Mouse (Mus musculus) small intestine, adult 2 months (tissue): ENCODE data around the gene Igfbp7. TPM values are rescaled to one million over a fixed set of nuclear protein-coding genes. Genes with fewer than 3 reads are reported as not detected.

Experiments used
- H3K27ac ChIP-seq: fragments of 200-500 bp; 2 replicates; pipeline ENCODE4 v1.5.1; 2012; ENCODE audit warnings: low read depth, low read length, control low read depth, inconsistent platforms; ENCODE audit not compliant: insufficient read depth
- H3K27me3 ChIP-seq: fragments of 200-500 bp; 2 replicates; pipeline ENCODE4 v1.6.1; 2012; ENCODE audit warnings: mild to moderate bottlenecking, moderate library complexity, low read length, inconsistent platforms; ENCODE audit not compliant: control insufficient read depth, insufficient read depth
- H3K36me3 ChIP-seq: fragments of 200-500 bp; 2 replicates; pipeline ENCODE4 v1.6.1; 2012; ENCODE audit warnings: mild to moderate bottlenecking, low read length, control low read depth, inconsistent platforms; ENCODE audit not compliant: control insufficient read depth, insufficient read depth
- H3K4me1 ChIP-seq: fragments of 200-500 bp; 2 replicates; pipeline ENCODE4 v1.6.1; 2012; ENCODE audit warnings: low read length, inconsistent platforms, mixed read lengths; ENCODE audit not compliant: control insufficient read depth, insufficient read depth, insufficient read length
- H3K4me3 ChIP-seq: fragments of 200-500 bp; 2 replicates; pipeline ENCODE4 v1.5.1; 2012; ENCODE audit warnings: low read depth, mild to moderate bottlenecking, control low read depth, inconsistent platforms, low read length, moderate library complexity
- CTCF ChIP-seq: fragments of 200-500 bp; IDR thresholded peaks from 2 replicates; pipeline ENCODE4 v1.5.1; 2012; ENCODE audit warnings: low read depth, mild to moderate bottlenecking, control low read depth, inconsistent platforms, low read length, moderate library complexity, mixed read lengths; ENCODE audit not compliant: insufficient replicate concordance, insufficient read length; ENCODE audit errors: extremely low read depth
- POLR2A ChIP-seq: fragments of 200-500 bp; IDR thresholded peaks from 2 replicates; pipeline ENCODE4 v1.6.1; 2012; ENCODE audit warnings: low read depth, mild to moderate bottlenecking, control low read depth, inconsistent platforms, low read length, moderate library complexity
- WGBS: fragments of 180-500 bp; shearing (Covaris S2); methylation state at CpG from one replicate; pipeline ENCODE4 v1.1.7; 2018; 5-methylcytosine and 5-hydroxymethylcytosine counted together
- polyA plus RNA-seq: library from polyadenylated mRNA; depleted of rRNA; stranded (reverse); fragments of >200 nt; gene quantifications from 2 replicates; pipeline ENCODE4 v1.2.3, GENCODE M21; 2012

Igfbp7 gene
- polyA plus RNA-seq, 1 experiment: 1,449 TPM

DNA sequence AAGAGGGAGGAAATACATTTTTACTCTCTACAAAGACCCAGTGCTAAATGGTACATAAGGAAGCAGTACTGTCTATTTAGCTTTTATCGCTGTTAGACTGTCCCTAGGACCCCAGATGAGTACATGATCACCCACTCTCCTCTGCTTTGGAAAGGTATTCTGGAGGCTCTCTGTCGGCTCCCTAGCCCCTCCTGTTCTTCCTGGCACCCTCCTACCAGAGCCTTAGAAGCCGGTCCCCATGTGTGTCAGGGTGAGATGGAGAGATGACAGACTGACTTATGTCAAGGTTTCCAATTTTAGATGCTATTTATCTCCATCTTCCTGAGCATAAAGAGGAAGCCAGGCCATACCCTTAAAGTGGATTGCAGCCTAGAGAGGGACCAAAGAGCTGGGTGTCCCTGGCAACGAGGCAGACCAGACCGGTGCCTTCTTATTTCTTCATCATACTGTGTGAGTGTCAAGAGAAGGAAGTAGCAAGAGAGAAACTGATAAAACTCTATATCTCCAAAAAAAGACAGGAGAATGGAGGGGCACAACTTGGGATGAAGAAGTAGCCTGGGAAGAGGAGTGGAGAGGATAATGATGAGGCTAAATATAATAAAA, 2.3 kb downstream of the Igfbp7 start:
- TF ChIP-seq CTCF (no peak), POLR2A (no peak)
- WGBS: 51% methylated on average over 5 of the region's 5 CpGs
- H3K27ac ChIP-seq: peak overlapping the region; percentile 70
- H3K36me3 ChIP-seq: no peaks in the 10 kb centered on the region
- H3K4me3 ChIP-seq: peak overlapping the region; percentile 30; the same call in 1 of the 2 replicates
- peaks cover 14% of the 10 kb centered on the region; the same call in 1 of the 2 replicates for H3K27me3 ChIP-seq
- H3K4me1 ChIP-seq: no peaks in the 10 kb centered on the region; the same call in 1 of the 2 replicates

DNA sequence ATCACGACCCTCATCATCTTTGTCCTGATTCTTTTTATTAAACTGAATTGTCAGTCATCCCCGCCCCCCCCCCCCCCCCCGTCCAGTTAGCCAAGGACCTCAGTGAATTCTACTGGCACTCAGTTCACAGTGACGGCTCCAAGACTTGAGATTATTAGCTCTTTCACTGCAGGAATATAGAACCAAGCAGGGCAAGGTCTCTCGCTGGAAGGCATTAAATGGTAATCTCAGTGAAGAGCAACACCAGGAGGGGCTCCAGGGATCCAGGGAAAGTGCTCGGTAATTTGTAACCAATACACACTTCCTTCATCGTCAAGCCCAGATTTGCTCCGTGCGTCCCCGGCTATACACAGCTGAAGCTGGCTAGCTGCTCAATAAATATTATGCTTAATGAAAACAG, 2.9 kb downstream of the Igfbp7 start:
- WGBS: 53% methylated on average over 10 of the region's 10 CpGs
- no peaks in the 10 kb centered on the region for H3K36me3 ChIP-seq
- no peaks in the 10 kb centered on the region; the same call in 1 of the 2 replicates for H3K4me1 ChIP-seq
- peak overlapping the region; percentile 70 for H3K27ac ChIP-seq
- 0 out of 2 replicates have a peak overlapping the region, but pooled peaks have one; percentile 27 for H3K4me3 ChIP-seq
- peaks cover 14% of the 10 kb centered on the region; the same call in 1 of the 2 replicates for H3K27me3 ChIP-seq
- TF ChIP-seq POLR2A (no peak), CTCF (no peak)

DNA sequence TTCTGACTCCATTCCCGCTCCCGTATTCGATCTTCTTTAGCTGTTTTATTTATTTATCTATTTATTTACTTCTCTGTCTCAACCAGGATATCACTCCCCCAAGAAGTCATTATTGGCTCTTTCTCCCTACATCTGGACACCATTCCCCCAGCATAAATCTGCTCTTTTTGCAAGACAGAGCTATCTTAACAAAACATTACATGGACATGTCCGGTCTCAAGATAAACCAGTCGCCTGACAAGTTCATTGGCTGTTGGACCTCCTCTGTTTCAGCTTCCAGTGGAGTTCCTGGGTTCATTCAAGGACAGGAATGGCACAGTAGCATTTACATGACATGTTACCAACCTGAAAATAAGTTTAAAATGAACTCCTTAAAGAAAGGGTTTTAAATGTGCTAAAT, 4.9 kb downstream of the Igfbp7 start:
- H3K27me3 ChIP-seq: peaks cover 6% of the 10 kb centered on the region; the same call in 1 of the 2 replicates
- 64% methylated on average over 5 of the region's 5 CpGs for WGBS
- no peak overlapping the region for H3K4me3 ChIP-seq
- H3K4me1 ChIP-seq: no peaks in the 10 kb centered on the region; the same call in 1 of the 2 replicates
- peak overlapping the region; percentile 15; the same call in 1 of the 2 replicates for H3K27ac ChIP-seq
- no peaks in the 10 kb centered on the region for H3K36me3 ChIP-seq
- TF ChIP-seq CTCF: no peak

DNA sequence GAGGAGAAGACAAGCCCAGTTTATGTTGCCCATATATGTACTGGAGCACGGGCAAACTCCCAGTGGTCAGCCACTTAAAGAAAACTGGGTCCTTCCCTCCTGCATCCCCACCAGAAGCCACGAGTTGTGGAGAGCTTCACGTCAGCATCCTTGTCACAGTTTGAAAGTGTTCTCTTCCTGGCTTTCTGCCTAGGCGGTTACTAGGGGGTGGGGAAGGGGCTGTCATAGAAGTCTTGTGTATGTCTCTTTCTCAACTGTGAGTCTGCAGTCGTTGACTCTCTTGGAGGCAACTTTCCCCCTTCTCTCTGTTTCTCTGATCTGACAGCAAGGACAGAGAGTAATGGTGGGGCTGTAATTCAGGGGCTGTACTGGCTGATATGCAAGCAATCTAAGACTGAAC, 5.7 kb downstream of the Igfbp7 start:
- TF ChIP-seq POLR2A (no peak), CTCF (no peak)
- Histone ChIP-seq H3K27ac (peak overlapping the region; percentile 58; the same call in 1 of the 2 replicates), H3K4me1 (no peaks in the 10 kb centered on the region), H3K27me3 (no peaks in the 10 kb centered on the region), H3K36me3 (no peaks in the 10 kb centered on the region), H3K4me3 (no peak overlapping the region)
- 49% methylated on average over 5 of the region's 5 CpGs for WGBS

DNA sequence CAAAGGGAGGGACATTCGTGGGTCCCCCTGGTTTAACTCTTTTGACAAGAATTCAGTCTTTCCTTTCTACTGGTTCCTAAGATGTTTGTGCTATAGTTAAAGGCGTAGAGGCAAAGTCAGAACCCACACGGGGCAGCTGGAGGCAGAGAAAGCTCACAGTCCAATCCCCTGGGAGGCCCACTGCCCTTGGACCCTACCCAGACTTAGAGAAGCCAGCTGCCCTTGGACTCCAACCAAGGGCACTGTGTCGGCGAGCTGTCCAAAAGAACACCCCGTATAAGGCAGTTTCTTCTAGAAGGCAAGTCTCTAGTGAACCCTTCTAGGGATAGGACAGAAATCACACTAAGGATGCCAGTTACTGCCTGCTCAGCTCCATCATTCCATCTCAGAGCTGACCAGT, 7.0 kb downstream of the Igfbp7 start:
- H3K4me3 ChIP-seq: no peak overlapping the region
- peak overlapping the region; percentile 21 for H3K27ac ChIP-seq
- TF ChIP-seq POLR2A (no peak), CTCF (no peak)
- no peaks in the 10 kb centered on the region for H3K36me3 ChIP-seq
- WGBS: 57% methylated on average over 6 of the region's 6 CpGs
- H3K4me1 ChIP-seq: no peaks in the 10 kb centered on the region; the same call in 1 of the 2 replicates
- H3K27me3 ChIP-seq: no peaks in the 10 kb centered on the region

DNA sequence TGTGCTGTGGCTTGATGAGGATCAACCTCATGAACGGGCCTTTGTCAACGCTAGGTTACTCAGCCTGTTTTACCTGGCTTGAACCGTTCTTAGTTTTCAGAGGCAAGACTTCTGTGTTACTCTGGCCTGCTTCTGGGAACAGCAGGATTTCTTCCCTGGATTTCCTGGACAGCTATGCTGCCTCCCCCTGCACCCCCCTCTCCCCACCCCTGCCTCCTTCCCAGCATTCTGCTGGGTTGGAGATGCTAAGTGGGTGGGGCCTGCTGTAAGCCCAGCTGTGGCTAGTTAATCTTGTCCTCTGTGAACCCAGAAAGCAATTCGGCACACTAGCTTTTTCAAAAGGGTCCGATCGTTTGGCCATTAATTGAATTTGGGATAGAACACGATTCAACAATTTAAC, 7.7 kb downstream of the Igfbp7 start:
- H3K36me3 ChIP-seq: no peaks in the 10 kb centered on the region
- no peaks in the 10 kb centered on the region; the same call in 1 of the 2 replicates for H3K4me1 ChIP-seq
- 69% methylated on average over 7 of the region's 7 CpGs for WGBS
- H3K27ac ChIP-seq: peak overlapping the region; percentile 64
- no peak overlapping the region for H3K4me3 ChIP-seq
- TF ChIP-seq POLR2A (no peak), CTCF (no peak)
- no peaks in the 10 kb centered on the region for H3K27me3 ChIP-seq

DNA sequence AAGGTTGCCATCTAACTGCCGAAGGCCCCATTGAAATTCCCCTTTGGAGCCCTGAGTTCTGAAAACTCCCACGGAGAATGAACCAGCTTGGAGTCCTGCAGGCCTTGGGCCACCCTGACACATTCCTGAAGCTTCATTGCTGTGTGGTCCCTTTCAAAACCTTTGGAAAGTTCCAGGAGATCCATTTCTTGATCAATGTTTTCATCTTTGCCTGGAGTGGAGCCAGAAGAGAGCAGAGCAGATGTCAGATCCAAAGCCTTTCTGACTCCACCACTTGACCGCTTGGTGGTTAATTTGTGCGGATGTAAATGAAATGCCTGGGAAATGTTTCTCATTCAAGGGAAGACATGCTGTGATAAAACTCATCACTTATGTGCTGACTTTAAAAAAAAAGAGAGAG, 8.8 kb downstream of the Igfbp7 start:
- TF ChIP-seq POLR2A (no peak), CTCF (no peak)
- Histone ChIP-seq H3K27ac (no peak overlapping the region), H3K36me3 (no peaks in the 10 kb centered on the region), H3K4me1 (no peaks in the 10 kb centered on the region; the same call in 1 of the 2 replicates), H3K4me3 (no peak overlapping the region), H3K27me3 (no peaks in the 10 kb centered on the region)
- 70% methylated on average over 4 of the region's 4 CpGs for WGBS
